Mouse (Mus musculus) liver, postnatal 0 days (tissue): Measurements from ENCODE around the gene Serping1. TPM values are rescaled to one million over a fixed set of nuclear protein-coding genes. Genes with fewer than 3 reads are reported as not detected.

Experiments
- ATAC-seq: fragments of 200-750 bp; cut with Nextera tagmentation; 2 replicates; pipeline ENCODE4 v1.8.0; 2017; ENCODE audit warnings: mild to moderate bottlenecking, moderate library complexity
- DNase-seq: peaks from one replicate; pipeline ENCODE4 v3.0.0-alpha.2; 2016
- H3K27ac ChIP-seq: fragments of 300-500 bp; sonication (generic); 2 replicates; pipeline ENCODE4 v1.5.1; 2014; ENCODE audit warnings: antibody characterized with exemption, moderate library complexity, mild to moderate bottlenecking, low read depth
- H3K27me3 ChIP-seq: fragments of 300-500 bp; sonication (generic); 2 replicates; pipeline ENCODE4 v1.6.1; 2014; ENCODE audit warnings: low read length, control low read depth, mixed read lengths; ENCODE audit not compliant: insufficient read depth
- H3K36me3 ChIP-seq: fragments of 300-500 bp; sonication (generic); replicated peaks from 2 replicates; pipeline ENCODE4 v1.6.1; 2014; ENCODE audit warnings: mild to moderate bottlenecking, control low read depth, low read length, moderate library complexity, mixed read lengths; ENCODE audit not compliant: insufficient read depth
- H3K4me1 ChIP-seq: fragments of 300-500 bp; sonication (generic); 2 replicates; pipeline ENCODE4 v1.6.1; 2014; ENCODE audit warnings: antibody characterized with exemption, mild to moderate bottlenecking, control low read depth; ENCODE audit not compliant: insufficient read depth
- H3K4me2 ChIP-seq: fragments of 300-500 bp; sonication (generic); 2 replicates; pipeline ENCODE4 v1.6.1; 2014; ENCODE audit warnings: low read depth, mild to moderate bottlenecking, low read length, moderate library complexity, mixed read lengths
- H3K4me3 ChIP-seq: fragments of 300-500 bp; sonication (generic); 2 replicates; pipeline ENCODE4 v1.5.1; 2014; ENCODE audit warnings: low read depth, low read length
- H3K9ac ChIP-seq: fragments of 300-500 bp; sonication (generic); replicated peaks from 2 replicates; pipeline ENCODE4 v1.6.1; 2014; ENCODE audit warnings: mild to moderate bottlenecking, moderate library complexity
- H3K9me3 ChIP-seq: fragments of 300-500 bp; sonication (generic); 2 replicates; pipeline ENCODE4 v1.6.1; 2016; ENCODE audit warnings: mild to moderate bottlenecking, control low read depth, low read length, mixed read lengths
- CTCF ChIP-seq: sonication (generic); IDR thresholded peaks from 2 replicates; pipeline ENCODE4 v1.5.1; 2016; ENCODE audit warnings: antibody characterized with exemption, low read depth
- EP300 ChIP-seq: IDR thresholded peaks from 2 replicates; pipeline ENCODE4 v1.6.1; 2016; ENCODE audit warnings: antibody characterized with exemption, low read depth, mild to moderate bottlenecking
- WGBS: fragments of 180-500 bp; shearing (Covaris S2); extraction: QIAGEN DNeasy Blood & Tissue Kit; methylation state at CpG from one replicate; pipeline ENCODE4 v1.1.7; 2014; ENCODE audit not compliant: insufficient replicate concordance; 5-methylcytosine and 5-hydroxymethylcytosine counted together
- polyA plus RNA-seq: library from polyadenylated mRNA; unstranded; fragments of >200 nt; fragmentation: Nextera tagmentation; extraction: Ambion mirVana; gene quantifications from 2 replicates; pipeline ENCODE4 v1.2.1, GENCODE M21; 2015

The Serping1 gene
- polyA plus RNA-seq = 344 and 356 TPM in 2 replicates

- Histone ChIP-seq H3K4me1 (peaks cover 12% of the 10 kb centered on the region), H3K4me3 (peak within 1 kb of the TSS; percentile 48), H3K36me3 (0 out of 2 replicates have a peak, but pooled peaks cover 4% of the 10 kb centered on the region), H3K27ac (peak within 1 kb of the TSS; percentile 70), H3K27me3 (peaks cover 2% of the 10 kb centered on the region; the same call in 1 of the 2 replicates), H3K9ac (peak within 1 kb of the TSS; percentile 54), H3K9me3 (no peaks in the 10 kb centered on the region), H3K4me2 (peak within 1 kb of the TSS; percentile 69)
- ATAC-seq (peak; percentile 88), DNase-seq (peak; percentile 63)
- 62% methylated on average over 9 of the region's 9 CpGs for WGBS
- TF ChIP-seq EP300 = no peak
- no peak for TF ChIP-seq CTCF
Observed at GRCm38 (mm10) chr2:84775241-84775640, at the start of gene Serping1. Serping1 (minus strand) TSS chr2:84775444.

- H3K4me1 ChIP-seq = peaks cover 13% of the 10 kb centered on the region
- no peaks in the 10 kb centered on the region for H3K9me3 ChIP-seq
- no peak for ATAC-seq
Observed at GRCm38 (mm10) chr2:84823237-84823636, 48.0 kb upstream of the Serping1 start.

GRCm38 (mm10) chr2:84822552-84822951 lies 47.3 kb upstream of the Serping1 start, which contains the start of gene Smtnl1:
Smtnl1 (minus strand) TSS chr2:84822652.
- TF ChIP-seq CTCF (no peak), EP300 (no peak)
- no peak within 1 kb of the TSS for H3K27ac ChIP-seq
- ATAC-seq = no peak
- peaks cover 20% of the 10 kb centered on the region; the same call in 1 of the 2 replicates for H3K27me3 ChIP-seq
- no peak for DNase-seq
- no peaks in the 10 kb centered on the region for H3K36me3 ChIP-seq
- H3K4me2 ChIP-seq = no peak within 1 kb of the TSS
- WGBS = 37% methylated on average over 13 of the region's 13 CpGs
- H3K4me1 ChIP-seq = peaks cover 8% of the 10 kb centered on the region
- H3K4me3 ChIP-seq = no peak within 1 kb of the TSS
- no peak within 1 kb of the TSS for H3K9ac ChIP-seq
- H3K9me3 ChIP-seq = no peaks in the 10 kb centered on the region

More at GRCm38 (mm10) chr2:84823237-84823636, 48.0 kb upstream of the Serping1 start:
- peaks cover 20% of the 10 kb centered on the region; the same call in 1 of the 2 replicates for H3K27me3 ChIP-seq
- H3K36me3 ChIP-seq = no peaks in the 10 kb centered on the region
- WGBS = 26% methylated on average over 2 of the region's 2 CpGs
- no peak for DNase-seq
- TF ChIP-seq EP300 = no peak; the same call in 1 of the 2 replicates
- no peak for TF ChIP-seq CTCF
- H3K4me2 ChIP-seq = no peak overlapping the region
- no peak overlapping the region for H3K27ac ChIP-seq
- H3K4me3 ChIP-seq = no peak overlapping the region
- H3K9ac ChIP-seq = no peak overlapping the region

DNA sequence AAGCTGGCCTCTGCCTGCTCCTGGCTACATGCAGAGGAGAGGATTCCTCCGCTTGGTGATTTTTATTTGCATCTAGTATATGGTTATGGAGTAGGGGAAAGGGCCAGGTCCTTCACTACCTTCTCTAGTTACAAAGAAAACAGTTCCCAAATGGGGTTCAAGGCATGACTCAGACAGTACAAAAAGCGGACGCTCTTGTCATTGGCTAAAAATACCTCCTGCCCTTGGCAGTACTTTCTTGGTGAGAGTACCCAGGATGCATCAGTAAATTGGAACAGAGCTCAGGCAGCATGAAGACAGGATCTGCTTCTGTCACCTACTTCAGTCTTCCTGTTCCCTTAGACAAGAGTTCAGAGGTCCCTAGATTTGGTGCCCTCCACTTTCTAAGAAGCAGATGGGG lies 44.6 kb upstream of the Serping1 start:
- no peaks in the 10 kb centered on the region for H3K4me1 ChIP-seq
- DNase-seq = no peak
- 42% methylated on average over 3 of the region's 3 CpGs for WGBS
- peaks cover 20% of the 10 kb centered on the region; the same call in 1 of the 2 replicates for H3K27me3 ChIP-seq
- H3K9me3 ChIP-seq = no peaks in the 10 kb centered on the region
- no peak overlapping the region for H3K4me3 ChIP-seq
- no peak for ATAC-seq
- no peak for TF ChIP-seq EP300
- TF ChIP-seq CTCF = no peak
- H3K27ac ChIP-seq = no peak overlapping the region
- H3K4me2 ChIP-seq = no peak overlapping the region
- no peaks in the 10 kb centered on the region for H3K36me3 ChIP-seq
- no peak overlapping the region for H3K9ac ChIP-seq

- 80% methylated on average over 6 of the region's 6 CpGs for WGBS
- Histone ChIP-seq H3K27ac (peak overlapping the region; percentile 93), H3K9ac (peak overlapping the region; percentile 49), H3K36me3 (peaks cover 26% of the 10 kb centered on the region), H3K9me3 (no peaks in the 10 kb centered on the region), H3K4me2 (peak overlapping the region; percentile 67), H3K27me3 (no peaks in the 10 kb centered on the region), H3K4me1 (peaks cover 37% of the 10 kb centered on the region), H3K4me3 (0 out of 2 replicates have a peak overlapping the region, but pooled peaks have one; percentile 6)
- ATAC-seq (no peak), DNase-seq (no peak)
- TF ChIP-seq EP300 = 0 out of 2 replicates have a peak, but pooled peaks have one; percentile 11
- TF ChIP-seq CTCF = peak; percentile 43
Observed at GRCm38 (mm10) chr2:84812676-84813075, 37.4 kb upstream of the Serping1 start.

- peaks cover 37% of the 10 kb centered on the region for H3K4me1 ChIP-seq
- DNase-seq (peak; percentile 88), ATAC-seq (peak; percentile 96)
- peaks cover 31% of the 10 kb centered on the region for H3K36me3 ChIP-seq
- WGBS = 56% methylated on average over 7 of the region's 7 CpGs
- no peaks in the 10 kb centered on the region for H3K27me3 ChIP-seq
- no peaks in the 10 kb centered on the region for H3K9me3 ChIP-seq
- peak overlapping the region; percentile 93 for H3K27ac ChIP-seq
- H3K9ac ChIP-seq = peak overlapping the region; percentile 49
- peak overlapping the region; percentile 6; the same call in 1 of the 2 replicates for H3K4me3 ChIP-seq
- peak; percentile 100 for TF ChIP-seq EP300
- no peak for TF ChIP-seq CTCF
- H3K4me2 ChIP-seq = peak overlapping the region; percentile 67
Observed at GRCm38 (mm10) chr2:84811880-84812279, 36.6 kb upstream of the Serping1 start.
